Mouse (Mus musculus): ENCODE results near the gene Nprl2.

Gene Nprl2

DNA sequence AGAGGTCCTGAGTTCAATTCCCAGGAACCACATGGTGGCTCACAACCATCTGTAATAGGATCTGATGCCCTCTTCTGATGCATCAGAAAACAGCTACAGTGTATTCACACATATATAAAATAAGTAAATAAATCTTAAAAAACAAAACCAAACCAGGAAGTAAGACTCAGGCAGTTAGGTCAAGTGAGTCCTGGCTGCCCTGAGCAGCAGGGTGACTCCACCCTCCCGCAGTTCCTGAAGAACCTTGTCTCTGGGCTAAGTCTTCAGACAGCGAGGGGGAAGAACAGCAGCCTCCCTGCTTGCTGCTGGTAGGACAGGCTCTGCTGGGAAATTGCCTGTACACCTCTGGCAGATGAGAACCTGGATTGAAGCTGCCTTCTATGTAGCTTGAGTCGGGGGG, 14.3 kb downstream of the Nprl2 start:
- no peak for TF ChIP-seq GATA4 (IDR thresholded peaks at IDR 0.05; ENCODE audit: insufficient replicate concordance, low read length)

DNA sequence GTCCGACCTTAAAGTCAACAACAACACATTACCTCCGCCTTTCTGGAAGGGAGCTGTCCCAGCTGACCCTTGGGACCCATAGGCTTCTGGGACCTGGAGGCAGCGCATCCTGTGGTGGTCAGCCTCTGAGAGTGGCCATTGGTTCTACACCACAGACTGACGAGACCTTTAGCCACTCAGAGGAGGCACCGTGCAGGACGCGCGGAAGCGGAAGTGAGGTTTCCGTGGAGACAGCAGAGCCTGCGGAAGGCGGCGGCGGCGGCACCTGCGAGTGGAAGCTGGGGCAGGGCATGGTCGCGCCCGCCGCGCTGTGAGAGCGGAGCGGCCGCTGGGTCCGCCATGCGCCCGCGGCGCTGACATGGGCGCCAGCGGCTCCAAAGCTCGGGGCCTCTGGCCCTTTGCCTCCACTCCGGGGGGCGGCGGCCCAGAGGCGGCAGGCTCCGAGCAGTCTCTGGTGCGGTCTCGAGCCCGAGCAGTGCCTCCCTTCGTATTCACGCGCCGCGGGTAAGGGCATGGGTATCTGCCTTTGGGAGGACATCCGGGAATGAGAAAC, 21.1 kb downstream of the Nprl2 start, which contains the start of gene Tusc2:
Tusc2 (plus strand) TSS at position 227 of the 553 bp plus-strand sequence.
- no peak for TF ChIP-seq GATA4 (IDR thresholded peaks at IDR 0.05; ENCODE audit: insufficient replicate concordance, low read length)

DNA sequence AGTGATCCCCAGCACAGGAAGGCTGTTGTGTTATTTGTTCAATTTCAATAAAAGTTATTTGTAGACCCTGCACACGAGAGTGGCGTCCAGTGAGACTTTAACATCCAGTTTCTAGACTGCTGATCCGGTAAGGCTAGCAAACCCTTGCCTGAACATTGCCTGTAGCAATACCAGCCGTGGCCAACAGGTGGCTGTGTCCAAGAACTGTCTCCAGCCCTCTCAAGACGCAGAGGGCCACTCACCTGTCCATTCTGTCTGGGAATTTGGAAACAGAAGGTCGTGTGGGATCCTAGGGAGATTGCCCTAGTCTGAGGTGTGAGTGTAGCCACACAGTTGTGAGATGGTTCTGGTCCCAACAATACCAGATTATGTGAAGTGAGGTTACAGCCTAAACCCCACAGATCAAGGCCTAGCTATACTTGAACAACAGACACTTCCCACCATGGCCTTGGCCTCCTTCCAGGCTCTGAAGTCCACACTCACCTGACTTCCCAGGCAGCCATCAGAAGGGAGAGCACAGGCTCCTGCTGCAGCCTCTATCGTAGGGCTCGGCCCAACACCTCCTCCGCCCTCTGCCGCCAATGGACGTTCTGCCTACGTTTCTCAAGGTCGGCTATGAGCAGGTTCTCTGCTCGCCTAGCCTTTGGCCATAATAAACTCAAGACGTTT, 24.1 kb downstream of the Nprl2 start:
- TF ChIP-seq GATA4 (IDR thresholded peaks at IDR 0.05; ENCODE audit: insufficient replicate concordance, low read length): no peak

DNA sequence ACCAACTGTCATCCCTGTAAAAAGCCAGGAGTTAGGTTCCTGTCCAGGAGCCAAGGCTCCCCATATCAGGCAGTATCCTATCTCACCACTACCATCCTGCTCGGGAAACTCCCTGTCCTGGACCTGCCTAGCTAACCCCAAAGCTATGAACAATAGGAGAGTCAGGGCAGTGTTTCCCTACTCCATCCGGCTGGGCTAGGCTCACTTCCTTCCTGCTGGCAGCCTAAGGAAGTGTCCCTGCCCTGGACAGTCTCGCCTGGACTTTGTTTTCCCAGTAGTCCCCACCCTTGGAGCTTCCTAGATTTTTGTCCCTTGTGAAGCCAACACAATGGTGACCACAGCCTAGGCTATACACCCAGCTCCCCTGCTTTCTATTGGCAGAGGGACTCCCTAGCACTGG, 24.8 kb downstream of the Nprl2 start:
- TF ChIP-seq GATA4 (IDR thresholded peaks at IDR 0.05; ENCODE audit: insufficient replicate concordance, low read length): peak; percentile 97

DNA sequence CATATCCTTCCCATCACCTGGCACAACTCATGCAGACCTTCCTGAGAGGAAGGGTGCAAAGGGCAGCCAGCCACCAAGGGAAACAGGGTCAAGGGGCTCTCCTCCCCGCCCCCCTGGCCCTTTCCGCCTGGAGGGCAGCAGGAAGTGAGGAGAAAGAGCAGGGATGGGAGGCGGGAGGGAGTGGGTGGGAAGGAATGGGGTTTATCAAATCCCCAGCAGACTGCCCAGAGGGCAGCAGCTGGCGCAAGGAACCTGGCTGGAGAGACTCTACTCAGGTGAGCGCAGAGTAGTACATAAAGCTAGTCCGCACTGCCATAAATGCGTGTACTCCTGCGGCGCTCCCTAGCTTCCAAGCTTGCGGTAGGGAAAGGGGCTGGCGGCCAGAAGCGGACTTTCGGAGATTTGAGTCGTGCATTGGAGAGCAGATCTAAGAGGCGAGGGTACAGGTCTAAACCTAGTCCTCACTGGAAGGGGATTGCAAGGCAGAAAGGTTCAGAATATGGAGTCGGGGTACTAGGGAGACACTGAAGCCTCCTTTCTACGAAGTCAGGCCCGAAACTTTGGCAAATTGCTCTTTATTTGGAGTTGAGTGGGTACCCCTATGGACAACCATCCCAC, 25.8 kb downstream of the Nprl2 start, which contains the start of gene Hyal2:
Hyal2 (plus strand) TSS at position 244 of the 618 bp plus-strand sequence.
- TF ChIP-seq GATA4 (IDR thresholded peaks at IDR 0.05; ENCODE audit: insufficient replicate concordance, low read length): peak; percentile 69; the same call in 1 of the 2 replicates

DNA sequence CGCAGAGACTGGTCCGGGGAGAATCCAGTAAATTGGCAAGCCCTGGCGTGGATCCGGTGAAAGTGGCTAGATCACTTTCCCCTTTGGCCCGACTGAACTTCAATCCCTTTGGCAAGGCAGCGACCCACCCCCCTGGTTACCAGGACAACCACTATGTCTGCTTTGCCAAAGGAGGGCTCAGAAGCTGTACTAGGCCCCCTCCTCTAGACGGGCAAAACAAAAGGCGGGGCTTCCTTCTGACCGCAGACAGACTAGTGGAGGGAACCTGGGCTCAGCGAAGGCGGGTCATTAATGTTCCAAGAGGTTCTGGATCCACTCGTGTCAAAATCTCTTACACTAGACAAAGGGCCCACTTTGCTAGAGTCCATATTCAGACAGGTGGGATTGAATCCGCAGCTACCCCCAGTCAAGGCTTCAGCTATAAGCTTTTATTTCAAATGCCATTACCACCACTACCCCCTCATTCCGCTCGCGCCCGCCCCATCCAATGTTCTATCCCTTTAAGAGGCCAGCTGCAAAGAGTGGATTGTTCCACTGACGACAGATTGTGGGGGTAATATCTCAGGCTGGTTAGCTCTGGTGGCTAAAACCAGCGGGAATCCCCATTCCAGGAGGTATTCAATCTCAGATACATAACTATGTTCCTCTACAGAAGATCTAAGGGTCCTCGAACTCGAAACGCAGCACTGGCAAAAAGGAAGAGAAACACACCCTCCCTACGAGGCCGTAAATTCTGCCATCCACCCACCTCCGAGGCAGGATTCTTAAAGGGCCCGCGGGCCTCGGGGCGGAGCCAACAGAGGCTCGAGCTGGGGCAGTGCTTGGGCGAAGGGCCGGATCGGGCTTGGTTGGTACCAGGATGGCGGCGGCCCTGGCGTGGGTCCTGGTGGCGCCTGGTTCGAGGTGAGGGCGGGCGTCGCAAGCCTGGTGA, 26.6 kb downstream of the Nprl2 start:
- TF ChIP-seq GATA4 (IDR thresholded peaks at IDR 0.05; ENCODE audit: insufficient replicate concordance, low read length): no peak

DNA sequence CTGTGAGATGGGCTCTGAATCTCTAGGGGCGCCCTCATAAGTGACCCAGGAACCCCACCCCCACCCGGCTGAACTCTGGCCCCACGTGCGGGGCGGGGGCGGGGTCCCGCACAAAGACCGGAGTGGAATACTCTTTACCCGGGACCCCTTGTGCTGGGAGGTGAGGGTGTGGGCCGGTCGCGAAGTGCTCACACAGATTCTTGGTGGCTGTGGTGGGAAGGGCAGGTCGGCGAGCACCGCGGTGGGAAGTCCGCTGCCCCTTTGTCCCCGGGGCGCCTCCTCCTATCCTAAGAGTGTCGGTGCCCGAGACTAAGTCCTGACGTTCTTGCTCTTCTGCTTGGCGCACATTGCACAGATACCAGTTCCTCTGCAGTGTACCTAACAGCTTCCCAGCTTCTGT, 27.2 kb downstream of the Nprl2 start:
- TF ChIP-seq GATA4 (IDR thresholded peaks at IDR 0.05; ENCODE audit: insufficient replicate concordance, low read length): peak; percentile 43; the same call in 1 of the 2 replicates

DNA sequence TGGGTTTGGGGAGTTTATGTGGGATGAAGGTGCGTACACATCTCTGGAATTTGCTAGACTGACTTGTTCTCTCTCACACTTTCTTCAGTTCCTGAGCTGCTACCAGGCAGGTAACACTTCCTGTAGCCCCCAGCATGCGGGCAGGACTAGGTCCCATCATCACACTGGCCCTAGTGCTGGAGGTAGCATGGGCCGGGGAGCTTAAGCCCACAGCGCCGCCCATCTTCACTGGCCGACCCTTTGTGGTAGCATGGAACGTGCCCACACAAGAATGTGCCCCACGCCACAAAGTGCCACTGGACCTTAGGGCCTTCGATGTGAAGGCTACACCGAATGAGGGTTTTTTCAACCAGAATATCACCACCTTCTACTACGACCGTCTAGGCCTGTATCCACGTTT, 28.0 kb downstream of the Nprl2 start:
- no peak for TF ChIP-seq GATA4 (IDR thresholded peaks at IDR 0.05; ENCODE audit: insufficient replicate concordance, low read length)

DNA sequence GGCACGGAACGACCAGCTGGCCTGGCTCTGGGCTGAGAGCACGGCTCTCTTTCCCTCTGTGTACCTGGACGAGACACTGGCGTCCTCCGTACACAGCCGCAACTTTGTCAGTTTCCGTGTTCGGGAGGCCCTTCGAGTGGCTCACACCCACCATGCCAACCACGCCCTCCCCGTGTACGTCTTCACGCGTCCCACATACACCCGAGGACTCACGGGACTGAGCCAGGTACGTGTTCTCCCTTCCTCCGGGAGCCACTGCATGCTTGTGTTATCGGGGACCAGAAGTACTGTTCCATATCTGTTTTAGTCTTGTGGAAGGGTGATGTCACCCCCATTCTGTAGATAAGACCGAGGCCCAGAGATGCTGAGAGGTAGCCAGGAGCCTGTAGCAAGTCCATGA, 28.8 kb downstream of the Nprl2 start:
- TF ChIP-seq GATA4 (IDR thresholded peaks at IDR 0.05; ENCODE audit: insufficient replicate concordance, low read length): no peak

DNA sequence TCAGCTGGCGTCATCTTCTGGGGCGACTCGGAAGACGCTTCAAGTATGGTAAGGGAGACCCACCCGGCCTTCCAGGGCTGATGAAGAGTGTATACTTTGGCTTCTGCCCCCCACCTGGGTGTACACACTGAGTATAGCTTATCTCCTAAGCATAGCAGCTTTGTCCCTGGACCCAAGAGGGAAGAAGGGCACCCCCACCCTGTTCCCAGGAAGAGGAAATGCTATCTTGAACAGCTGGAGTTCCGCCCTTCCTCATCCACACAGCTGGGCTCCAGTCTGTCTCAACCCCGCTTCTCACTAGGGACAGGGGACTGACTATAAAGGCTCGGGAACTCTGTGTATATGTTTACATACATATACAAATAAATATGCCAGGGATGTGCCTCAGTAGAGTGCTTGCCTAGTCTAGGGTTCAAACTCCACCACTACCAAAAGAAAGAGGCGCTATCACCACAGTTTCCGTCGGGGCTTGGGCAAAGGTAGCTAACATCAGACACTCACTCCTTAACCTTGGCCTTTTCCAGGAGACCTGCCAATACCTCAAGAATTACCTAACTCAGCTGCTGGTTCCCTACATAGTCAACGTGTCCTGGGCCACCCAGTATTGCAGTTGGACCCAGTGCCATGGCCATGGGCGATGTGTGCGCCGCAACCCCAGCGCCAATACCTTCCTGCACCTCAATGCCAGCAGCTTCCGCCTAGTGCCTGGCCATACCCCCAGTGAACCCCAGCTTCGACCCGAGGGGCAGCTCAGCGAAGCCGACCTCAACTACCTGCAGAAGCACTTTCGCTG, 29.7 kb downstream of the Nprl2 start:
- peak; percentile 97 for TF ChIP-seq GATA4 (IDR thresholded peaks at IDR 0.05; ENCODE audit: insufficient replicate concordance, low read length)

DNA sequence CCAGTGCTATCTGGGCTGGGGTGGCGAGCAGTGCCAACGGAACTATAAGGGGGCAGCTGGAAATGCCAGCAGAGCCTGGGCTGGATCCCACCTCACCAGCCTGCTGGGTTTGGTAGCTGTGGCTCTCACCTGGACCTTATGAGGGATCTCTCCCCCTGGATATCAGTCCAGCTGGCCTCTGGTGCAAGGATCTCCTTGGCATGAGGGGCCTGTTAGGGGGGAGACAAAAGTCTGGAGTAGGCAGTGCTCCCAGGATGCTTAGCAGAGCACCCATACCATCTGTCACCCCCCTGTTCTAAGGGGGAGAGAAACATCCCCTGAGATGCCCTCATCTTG, 30.3 kb downstream of the Nprl2 start:
- no peak for TF ChIP-seq GATA4 (IDR thresholded peaks at IDR 0.05; ENCODE audit: insufficient replicate concordance, low read length)

DNA sequence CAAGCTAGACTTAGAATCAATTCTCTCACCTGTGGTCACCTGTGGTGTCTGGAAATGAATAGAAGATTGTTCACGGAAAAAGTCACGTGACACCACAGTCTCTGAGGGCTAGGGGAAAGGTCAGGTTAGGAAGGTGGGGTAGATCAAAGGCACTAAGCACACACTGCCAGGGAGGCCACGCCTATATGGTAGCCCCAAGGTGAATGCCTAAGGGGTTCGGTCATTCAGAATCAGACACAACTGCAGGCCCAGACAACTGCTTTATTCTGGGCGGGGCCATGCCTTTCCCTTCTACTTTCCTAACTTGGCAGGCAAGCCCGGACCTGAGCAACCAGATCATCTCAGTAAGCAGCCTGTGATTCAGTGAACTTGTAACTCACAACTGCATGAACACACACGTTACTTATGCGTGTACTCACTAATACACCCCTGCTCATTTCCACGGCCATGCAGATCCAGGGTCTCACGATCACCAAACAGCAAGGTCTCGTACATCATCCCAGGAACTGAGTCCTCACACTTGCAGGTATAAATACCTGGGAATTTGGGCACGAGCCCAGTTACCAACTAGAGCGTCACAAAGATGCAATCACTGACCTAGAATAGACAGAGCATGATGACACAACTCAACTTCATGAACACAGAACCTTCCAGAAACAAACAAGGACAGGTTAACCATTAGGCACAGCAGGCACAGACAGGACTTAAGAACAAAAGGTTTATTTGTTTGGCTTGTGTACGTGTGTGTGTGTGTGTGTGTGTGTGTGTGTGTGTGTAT, 33.7 kb downstream of the Nprl2 start:
- no peak for TF ChIP-seq GATA4 (IDR thresholded peaks at IDR 0.05; ENCODE audit: insufficient replicate concordance, low read length)

DNA sequence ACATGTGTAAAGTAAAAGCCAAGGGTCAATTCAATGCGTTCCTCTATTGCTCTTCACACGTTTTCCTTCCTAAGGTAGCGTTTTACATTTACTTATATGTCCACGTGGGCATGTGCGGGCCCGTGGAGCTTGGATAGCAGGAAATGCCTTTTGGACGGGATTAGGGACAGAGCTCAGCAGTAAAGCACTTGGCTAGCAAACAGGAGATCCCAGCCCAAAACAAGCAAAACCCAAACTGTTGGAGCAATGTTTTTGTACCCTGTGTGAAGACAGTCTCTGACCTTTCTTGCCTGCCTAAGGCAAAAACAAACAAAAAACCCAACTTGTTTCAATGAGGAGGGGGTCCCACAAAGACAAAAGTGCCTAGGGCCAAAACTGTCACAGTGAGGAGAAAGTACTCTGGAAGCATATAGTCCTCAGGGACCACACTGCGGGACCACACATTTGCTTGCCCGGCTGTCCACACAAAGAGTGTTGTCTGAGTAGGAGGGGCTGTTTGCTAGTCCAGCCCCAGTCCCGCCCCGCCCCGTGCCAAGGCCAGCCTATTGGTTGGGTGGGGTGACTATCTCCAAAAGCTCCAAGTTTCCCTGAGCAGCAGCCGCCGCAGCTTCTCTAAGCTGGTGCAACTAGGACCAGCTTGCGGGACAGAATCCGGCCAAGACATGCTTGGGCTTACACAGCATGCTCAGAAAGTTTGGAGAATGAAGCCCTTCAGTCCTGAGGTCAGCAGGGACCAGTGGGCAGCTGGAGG, 34.5 kb downstream of the Nprl2 start, which contains the start of gene Hyal1:
Hyal1 (plus strand) TSS at position 571 of the 751 bp plus-strand sequence.
- no peak; the same call in 1 of the 2 replicates for TF ChIP-seq GATA4 (IDR thresholded peaks at IDR 0.05; ENCODE audit: insufficient replicate concordance, low read length)

Measured in liver, adult (tissue).